Mouse (Mus musculus) erythroblast, embryonic 14.5 days (primary cell): ENCODE results near the gene Ppme1.

Experiments
- GATA1 ChIP-seq: IDR thresholded peaks from 2 replicates; pipeline ENCODE4 v1.6.1; 2012; ENCODE audit warnings: low read length, inconsistent platforms, mixed read lengths
- TAL1 ChIP-seq: IDR thresholded peaks from 3 replicates; pipeline ENCODE4 v1.6.1; 2012; ENCODE audit warnings: low read length, inconsistent platforms, mixed read lengths

- TF ChIP-seq TAL1 = no peak
- no peak for TF ChIP-seq GATA1
Observed at GRCm38 (mm10) chr7:100356324-100356723, 15.8 kb downstream of the Ppme1 start.
